Mouse (Mus musculus) lung, postnatal 25 days (tissue): ENCODE data around the gene Olfr765.
"Not testable (repeated sequence)": the region's sequence is repeated elsewhere in the genome, so short reads cannot be mapped to it uniquely, and the experiment has no call there.

Experiments used
- DNase-seq: peaks from one replicate; pipeline ENCODE4 v3.0.0; 2022; ENCODE audit warnings: low spot score

Gene Olfr765

GRCm38 (mm10) chr10:129049898-129050297 is at the start of gene Olfr765:
Gene Olfr765, minus strand, starts transcription at chr10:129049998.
- DNase-seq = not testable (repeated sequence)

GRCm38 (mm10) chr10:129099275-129099674 is 49.5 kb upstream of the Olfr765 start, which contains the start of gene Olfr768:
Gene Olfr768, minus strand, starts transcription at chr10:129099375.
- no peak for DNase-seq

DNA sequence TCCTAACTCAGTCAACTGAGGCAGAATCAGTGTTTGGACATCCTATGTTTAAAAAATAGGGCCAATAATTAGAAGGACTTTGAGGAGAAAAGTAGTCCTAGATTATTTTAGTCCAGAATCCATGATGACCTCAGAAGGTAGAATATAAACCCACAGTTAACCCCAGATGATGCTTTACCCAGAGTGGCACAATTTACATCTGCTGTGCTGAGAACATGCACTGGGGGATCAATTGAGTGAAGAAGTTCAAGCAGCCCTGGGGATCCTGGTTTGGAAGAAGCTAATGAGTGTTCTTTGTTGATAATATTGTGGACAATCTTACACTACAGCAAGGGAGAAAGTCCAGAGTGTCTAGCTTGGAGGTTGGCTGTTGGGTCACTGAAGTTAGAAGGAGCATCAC is 33.0 kb upstream of the Olfr765 start, which contains the start of gene Olfr767:
Gene Olfr767 (minus strand): TSS at position 101 of the 400 bp plus-strand sequence.
- not testable (repeated sequence) for DNase-seq

DNA sequence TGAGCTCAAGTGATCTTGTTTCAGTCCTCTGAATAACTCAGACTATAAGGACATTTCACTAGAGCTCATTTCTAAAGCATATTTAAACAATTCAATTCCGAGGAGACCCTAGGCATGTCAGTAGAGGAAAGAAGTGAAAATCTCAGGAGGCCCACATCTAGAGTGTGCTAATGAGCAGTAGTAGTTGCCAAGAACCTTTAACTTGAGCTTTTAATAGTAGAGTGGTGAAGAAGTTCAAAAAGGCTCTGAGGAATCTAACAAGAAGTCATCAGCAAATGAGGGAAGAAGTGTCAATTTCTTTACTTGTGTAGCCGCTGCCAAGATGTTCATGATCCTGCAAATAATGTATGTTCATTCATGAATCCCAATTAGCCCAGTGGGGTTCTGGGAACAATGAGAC is 19.1 kb upstream of the Olfr765 start, which contains the start of gene Olfr766-ps1:
Gene Olfr766-ps1 (minus strand): TSS at position 101 of the 400 bp plus-strand sequence.
- no peak for DNase-seq

DNA sequence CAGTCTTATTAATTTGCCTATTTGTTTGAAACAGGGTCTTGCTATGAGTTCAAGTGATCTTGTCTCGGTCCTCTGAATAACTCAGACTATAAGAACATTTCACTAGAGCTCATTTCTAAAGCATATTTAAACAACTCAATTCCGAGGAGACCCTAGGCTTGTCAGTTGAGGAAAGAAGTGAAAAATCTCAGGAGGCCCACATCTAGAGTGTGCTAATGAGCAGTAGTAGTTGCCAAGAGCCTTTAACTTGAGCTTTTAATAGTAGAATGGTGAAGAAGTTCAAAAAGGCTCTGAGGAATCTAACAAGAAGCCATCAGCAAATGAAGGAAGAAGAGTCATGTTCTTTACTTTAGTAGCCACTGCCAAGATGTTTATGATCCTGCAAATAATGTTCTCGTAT is 10.0 kb downstream of the Olfr765 start, which contains the start of gene Olfr764-ps1:
Gene Olfr764-ps1 (minus strand): TSS at position 101 of the 400 bp plus-strand sequence.
- no peak for DNase-seq

DNA sequence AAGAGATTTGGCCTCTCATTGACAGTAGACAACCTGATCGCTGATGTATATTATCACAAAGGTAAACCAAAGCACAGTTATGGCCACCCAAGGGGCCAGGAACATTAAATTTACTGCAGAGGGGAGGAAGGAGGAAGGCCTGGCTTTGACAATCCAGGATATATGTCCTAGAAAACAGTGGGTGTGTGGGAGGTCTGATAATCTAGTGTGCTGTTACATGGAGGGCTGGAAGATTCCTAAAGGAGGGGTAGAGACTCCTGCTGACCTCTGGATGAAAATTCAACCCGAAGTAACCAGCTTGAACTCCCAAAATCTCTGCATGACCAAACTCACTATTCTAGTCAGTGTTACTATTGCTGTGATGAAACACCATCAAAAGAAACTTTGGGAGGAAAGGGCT is 21.5 kb downstream of the Olfr765 start:
- no peak for DNase-seq

GRCm38 (mm10) chr10:129026018-129026662 is 23.7 kb downstream of the Olfr765 start:
- DNase-seq = peak; percentile 2

DNA sequence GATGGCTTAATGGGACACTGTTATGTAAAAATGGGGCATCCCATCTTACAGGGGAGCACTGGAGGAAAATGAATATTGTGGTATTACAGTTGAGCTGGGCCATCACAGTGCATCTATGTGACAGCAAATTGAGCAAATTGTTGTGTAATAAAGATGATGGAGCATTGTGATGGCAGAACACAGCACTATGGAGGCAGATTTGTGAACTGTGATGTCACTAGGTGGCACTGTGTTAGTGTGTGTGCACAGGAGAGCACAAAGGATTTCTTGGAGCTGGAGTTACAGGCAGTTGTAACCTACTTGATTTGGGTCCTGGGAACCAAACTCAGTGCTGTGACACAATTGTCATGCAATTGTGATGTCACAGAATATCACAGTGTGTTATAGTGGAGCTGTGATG is 26.5 kb downstream of the Olfr765 start:
- DNase-seq = no peak

DNA sequence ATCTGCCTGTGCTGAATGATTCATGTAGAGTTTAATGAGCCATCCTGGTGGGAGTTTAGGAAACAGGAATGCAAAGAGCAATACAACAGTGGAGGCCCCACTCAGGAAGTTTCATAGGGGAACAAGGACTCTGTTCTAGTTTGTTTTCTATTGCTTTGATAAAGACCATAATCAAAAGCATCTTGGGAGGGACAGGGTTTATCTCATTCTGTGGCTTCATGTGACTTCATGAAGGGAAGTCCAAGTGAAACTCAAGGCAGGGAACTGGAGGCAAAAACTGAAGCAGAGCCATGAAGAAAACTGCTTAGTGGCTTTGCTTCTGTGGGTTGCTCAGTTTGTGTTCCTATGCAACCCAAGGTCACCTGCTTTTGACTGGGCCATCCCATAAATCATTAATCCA is 35.3 kb downstream of the Olfr765 start:
- no peak for DNase-seq

GRCm38 (mm10) chr10:129011511-129011910 is 38.3 kb downstream of the Olfr765 start:
- DNase-seq = not testable (repeated sequence)

DNA sequence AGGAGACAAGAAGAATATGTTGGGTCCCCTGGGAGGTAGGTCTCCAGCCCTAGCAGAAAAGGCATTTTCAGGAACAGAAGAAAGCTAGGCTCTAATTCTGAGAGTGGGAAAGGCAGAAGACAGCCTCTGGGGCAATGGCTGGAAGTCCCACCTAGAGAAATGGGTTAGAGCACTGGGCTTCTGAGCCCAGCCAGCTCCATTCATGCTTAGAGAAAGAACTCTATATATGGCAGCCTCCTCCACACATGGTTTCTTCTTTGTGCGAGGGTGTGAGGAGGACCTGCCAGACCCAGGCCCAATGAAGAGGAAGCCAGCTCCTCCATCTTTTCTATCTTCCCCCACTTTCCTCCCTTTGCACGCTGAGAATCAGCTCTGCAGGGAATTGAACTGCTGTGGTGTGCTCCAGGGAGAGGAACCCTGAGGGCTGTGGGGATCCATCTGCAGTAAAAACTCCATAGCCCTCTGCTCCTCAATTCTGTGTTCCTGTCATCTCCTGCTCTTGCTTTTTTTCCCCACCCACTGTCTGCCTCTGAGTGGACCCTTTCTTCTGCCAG is 39.4 kb downstream of the Olfr765 start, which contains the start of gene Olfr763:
Gene Olfr763 (plus strand): TSS at position 504 of the 554 bp plus-strand sequence.
- DNase-seq = no peak

GRCm38 (mm10) chr10:129004032-129004920 is 45.5 kb downstream of the Olfr765 start:
- no peak for DNase-seq

DNA sequence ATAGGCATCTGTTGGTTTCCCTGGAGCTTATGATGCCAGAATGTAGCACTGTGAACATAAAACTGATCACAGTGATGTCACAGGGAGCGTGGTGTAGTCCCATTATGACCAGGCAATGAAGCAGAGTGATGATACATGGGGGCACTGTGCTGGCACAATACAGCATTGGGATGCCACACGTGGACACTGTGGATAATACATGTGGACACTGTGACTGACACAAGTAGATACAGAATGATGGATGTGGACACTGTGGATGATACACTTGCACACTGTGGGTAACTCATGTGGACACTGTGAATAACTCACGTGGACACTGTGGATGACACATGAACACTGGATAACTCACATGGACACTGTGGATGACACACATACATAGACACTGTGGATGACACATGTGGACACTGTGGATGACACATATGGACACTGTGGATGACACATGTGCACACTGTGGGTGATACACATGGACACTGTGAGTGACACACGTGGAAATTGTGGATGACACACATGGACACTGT is 53.2 kb downstream of the Olfr765 start:
- no peak for DNase-seq

DNA sequence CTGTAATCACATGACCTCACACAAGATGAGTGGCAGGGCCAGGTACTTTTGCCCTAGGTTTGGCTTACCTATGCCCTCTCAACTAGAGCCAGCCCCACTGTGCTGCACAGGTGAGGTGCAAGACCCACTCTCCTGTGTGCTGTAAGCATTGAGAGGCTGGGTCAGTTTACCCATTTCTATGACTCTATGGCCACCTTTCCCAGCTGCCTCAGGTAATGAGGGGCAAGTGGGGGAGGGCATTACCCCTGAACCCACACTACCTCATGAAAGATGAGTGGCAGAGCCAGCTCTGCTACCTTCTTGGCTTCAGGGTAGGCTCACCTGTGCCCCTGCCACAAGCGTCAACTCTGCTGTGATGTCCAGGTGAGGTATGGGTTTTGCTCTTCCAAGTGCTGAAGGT is 54.0 kb downstream of the Olfr765 start:
- DNase-seq = no peak
